Mouse (Mus musculus): Measurements from ENCODE around the gene Slc37a1. TPM values are rescaled to one million over a fixed set of nuclear protein-coding genes. Genes with fewer than 3 reads are reported as not detected.

The Slc37a1 gene
- total RNA-seq, 4 experiments from 2014 or later: 7.9 to 11.9 (median 10.0) TPM

GRCm38 (mm10) chr17:31294363-31295214, 8.0 kb downstream of the Slc37a1 start:
- DNase-seq (ENCODE audit: low spot score): no peak

GRCm38 (mm10) chr17:31295215-31295891, 8.8 kb downstream of the Slc37a1 start:
- DNase-seq (ENCODE audit: low spot score): no peak

GRCm38 (mm10) chr17:31295892-31296781, 9.5 kb downstream of the Slc37a1 start:
- peak; percentile 78 for DNase-seq (ENCODE audit: low spot score)

GRCm38 (mm10) chr17:31297521-31297939, 10.9 kb downstream of the Slc37a1 start:
- DNase-seq (ENCODE audit: low spot score): peak; percentile 62

- no peak for DNase-seq (ENCODE audit: low spot score)
Measured at GRCm38 (mm10) chr17:31298419-31299209, 12.0 kb downstream of the Slc37a1 start.

GRCm38 (mm10) chr17:31299981-31300380, 13.4 kb downstream of the Slc37a1 start:
- no peak for DNase-seq (ENCODE audit: low spot score)

- no peak for DNase-seq (ENCODE audit: low spot score)
Measured at GRCm38 (mm10) chr17:31300736-31301135, 14.1 kb downstream of the Slc37a1 start.

- DNase-seq (ENCODE audit: low spot score): no peak
Measured at GRCm38 (mm10) chr17:31303401-31303800, 16.8 kb downstream of the Slc37a1 start.

GRCm38 (mm10) chr17:31304895-31305775, 18.5 kb downstream of the Slc37a1 start:
- DNase-seq (ENCODE audit: low spot score): peak; percentile 68

GRCm38 (mm10) chr17:31305776-31306120, 19.2 kb downstream of the Slc37a1 start:
- DNase-seq (ENCODE audit: low spot score): no peak

- DNase-seq (ENCODE audit: low spot score): no peak
Measured at GRCm38 (mm10) chr17:31307756-31308155, 21.2 kb downstream of the Slc37a1 start.

- no peak for DNase-seq (ENCODE audit: low spot score)
Measured at GRCm38 (mm10) chr17:31308291-31308816, 21.8 kb downstream of the Slc37a1 start.

GRCm38 (mm10) chr17:31309281-31309793, 22.7 kb downstream of the Slc37a1 start:
- no peak for DNase-seq (ENCODE audit: low spot score)

- DNase-seq (ENCODE audit: low spot score): no peak
Measured at GRCm38 (mm10) chr17:31311047-31311446, 24.5 kb downstream of the Slc37a1 start.

GRCm38 (mm10) chr17:31312648-31313047, 26.1 kb downstream of the Slc37a1 start:
- no peak for DNase-seq (ENCODE audit: low spot score)

- no peak for DNase-seq (ENCODE audit: low spot score)
Measured at GRCm38 (mm10) chr17:31315046-31315792, 28.6 kb downstream of the Slc37a1 start.

- no peak for DNase-seq (ENCODE audit: low spot score)
Measured at GRCm38 (mm10) chr17:31315993-31316392, 29.4 kb downstream of the Slc37a1 start.

GRCm38 (mm10) chr17:31316998-31317397, 30.4 kb downstream of the Slc37a1 start:
- no peak for DNase-seq (ENCODE audit: low spot score)
